In genomic region chr11:88523921-88524320, GRCm38 (mm10) we compare ENCODE assay signal across 8 mouse cellular contexts.
DNase-seq lines count a peak whose midpoint lies in the region; ATAC-seq lines count a peak whose summit lies in the region.

No protein-coding gene starts in this region.

- H3K4me2 ChIP-seq in heart, embryonic 11.5 days = no peak overlapping the region
- H3K4me2 ChIP-seq in lung, embryonic 15.5 days = no peak overlapping the region

- H3K27ac ChIP-seq in heart, embryonic 11.5 days (ENCODE audit: low read depth, low read length) = peak overlapping the region; percentile 90; the same call in 1 of the 2 replicates
- H3K27ac ChIP-seq in lung, embryonic 15.5 days = peak overlapping the region; percentile 57; the same call in 1 of the 2 replicates

- ATAC-seq in heart, embryonic 11.5 days (replicated peaks; ENCODE audit: insufficient number of reproducible peaks, low FRiP score, low TSS enrichment) = peak; percentile 60; the same call in 1 of the 2 replicates
- ATAC-seq in lung, embryonic 15.5 days (ENCODE audit: borderline replicate concordance, extremely low read depth, low FRiP score, low TSS enrichment) = peak; percentile 43; the same call in 1 of the 2 replicates
- no peak for ATAC-seq in monocyte, adult 5-6 weeks (replicated peaks; ENCODE audit: insufficient number of reproducible peaks, low FRiP score, low TSS enrichment, poor library complexity, severe bottlenecking)

- no peaks in the 10 kb centered on the region for H3K36me3 ChIP-seq in heart, embryonic 11.5 days (ENCODE audit: control insufficient read depth, insufficient read depth, low read length)
- no peaks in the 10 kb centered on the region for H3K36me3 ChIP-seq in lung, embryonic 15.5 days

- no peak overlapping the region for H3K9ac ChIP-seq in heart, embryonic 11.5 days (ENCODE audit: low read depth, low read length)
- no peak overlapping the region for H3K9ac ChIP-seq in lung, embryonic 15.5 days

- DNase-seq in gastrocnemius, adult 18-20 months (ENCODE audit: low spot score) = peak; percentile 47
- no peak for DNase-seq in gastrocnemius, adult 8-10 months (ENCODE audit: low spot score in 2 of 2)
- DNase-seq in adrenal gland, adult 8-10 months = peak; percentile 74
- no peak for DNase-seq in natural killer cell, adult 2 months (ENCODE audit: low spot score in 2 of 2)
- DNase-seq in retina, embryonic 14.5 days (ENCODE audit: low spot score) = no peak

- H3K4me3 ChIP-seq in heart, embryonic 11.5 days (ENCODE audit: low read depth, low read length) = no peak overlapping the region
- H3K4me3 ChIP-seq in lung, embryonic 15.5 days = no peak overlapping the region

- no peaks in the 10 kb centered on the region for H3K27me3 ChIP-seq in heart, embryonic 11.5 days (ENCODE audit: control insufficient read depth, insufficient read depth, low read length)
- no peaks in the 10 kb centered on the region for H3K27me3 ChIP-seq in lung, embryonic 15.5 days

- no peaks in the 10 kb centered on the region for H3K9me3 ChIP-seq in heart, embryonic 11.5 days (replicated peaks; ENCODE audit: control insufficient read depth, low read length)
- H3K9me3 ChIP-seq in lung, embryonic 15.5 days = no peaks in the 10 kb centered on the region

- 13% methylated on average over 4 of the region's 4 CpGs for WGBS in heart, embryonic 11.5 days (ENCODE audit: insufficient replicate concordance)
- WGBS in lung, embryonic 15.5 days = 24% methylated on average over 4 of the region's 4 CpGs

- peaks cover 78% of the 10 kb centered on the region for H3K4me1 ChIP-seq in heart, embryonic 11.5 days (ENCODE audit: control insufficient read depth, insufficient read depth, low read length)
- H3K4me1 ChIP-seq in lung, embryonic 15.5 days = peaks cover 72% of the 10 kb centered on the region

Comparison
In these comparisons a context has a peak if more than half of its experiments do, and no peak if none do; other contexts are left out.
1. DNase-seq: peak in gastrocnemius, adult 18-20 months (single experiment) and adrenal gland, adult 8-10 months (single experiment); none in gastrocnemius, adult 8-10 months (0 of 2), natural killer cell, adult 2 months (0 of 2) and retina, embryonic 14.5 days (single experiment).